Mouse (Mus musculus): ENCODE data around the gene Fbxl7. TPM values are rescaled to one million over a fixed set of nuclear protein-coding genes. Genes with fewer than 3 reads are reported as not detected.

Gene Fbxl7
- polyA plus RNA-seq, 1 experiment from 2014 or later: 4.0 TPM

GRCm38 (mm10) chr15:26682279-26682678 is 213.1 kb downstream of the Fbxl7 start:
- no peaks in the 10 kb centered on the region for H3K36me3 ChIP-seq
- 70% methylated on average over 9 of the region's 9 CpGs for WGBS (ENCODE audit: insufficient replicate concordance)
- no peaks in the 10 kb centered on the region for H3K4me1 ChIP-seq
- no peak for ATAC-seq
- H3K27me3 ChIP-seq (replicated peaks): no peaks in the 10 kb centered on the region
- no peaks in the 10 kb centered on the region for H3K9me3 ChIP-seq (replicated peaks)
- H3K4me2 ChIP-seq: no peak overlapping the region
- no peak overlapping the region for H3K9ac ChIP-seq
- H3K27ac ChIP-seq: no peak overlapping the region
- H3K4me3 ChIP-seq: no peak overlapping the region

DNA sequence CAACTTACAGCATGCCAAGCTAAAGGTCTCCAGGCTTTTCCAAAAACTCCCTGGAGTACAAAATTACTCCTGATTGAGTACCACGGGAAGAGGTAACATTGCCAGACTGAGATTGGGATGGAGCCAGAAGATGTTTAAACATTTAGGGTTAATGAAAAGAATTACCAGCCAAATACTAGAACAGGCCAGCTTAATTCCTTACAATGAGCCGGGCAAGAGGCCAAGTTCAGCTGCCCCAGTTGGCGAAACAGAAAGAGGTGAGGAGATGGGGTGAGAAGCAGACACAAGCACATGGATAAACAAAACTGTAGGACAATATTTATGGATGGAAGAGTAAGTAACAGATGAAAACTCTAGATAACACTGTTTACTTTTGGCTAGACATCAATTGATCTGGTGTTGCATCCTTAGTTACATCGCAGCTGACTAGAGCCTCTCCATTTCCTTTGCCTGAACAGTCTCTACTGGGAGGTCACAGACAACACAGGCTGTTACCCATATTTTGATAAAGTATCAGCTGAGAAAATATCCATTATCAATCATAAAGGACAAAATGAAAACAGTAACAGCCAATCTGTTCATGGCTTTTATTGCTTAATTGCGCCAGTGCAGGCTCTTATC is 222.0 kb downstream of the Fbxl7 start:
- Histone ChIP-seq H3K4me1 (no peaks in the 10 kb centered on the region), H3K9me3 (replicated peaks) (no peaks in the 10 kb centered on the region), H3K27me3 (replicated peaks) (no peaks in the 10 kb centered on the region), H3K4me2 (no peak overlapping the region), H3K27ac (no peak overlapping the region), H3K4me3 (no peak overlapping the region), H3K9ac (no peak overlapping the region), H3K36me3 (no peaks in the 10 kb centered on the region)
- ATAC-seq: no peak
- WGBS (ENCODE audit: insufficient replicate concordance): 58% methylated on average over 5 of the region's 5 CpGs

GRCm38 (mm10) chr15:26654988-26655387 is 240.4 kb downstream of the Fbxl7 start:
- Histone ChIP-seq H3K27ac (no peak overlapping the region), H3K9me3 (replicated peaks) (no peaks in the 10 kb centered on the region), H3K36me3 (no peaks in the 10 kb centered on the region), H3K4me2 (no peak overlapping the region), H3K9ac (no peak overlapping the region), H3K4me3 (no peak overlapping the region), H3K27me3 (replicated peaks) (no peaks in the 10 kb centered on the region), H3K4me1 (no peaks in the 10 kb centered on the region)
- WGBS (ENCODE audit: insufficient replicate concordance): 66% methylated on average over 8 of the region's 8 CpGs
- no peak for ATAC-seq

DNA sequence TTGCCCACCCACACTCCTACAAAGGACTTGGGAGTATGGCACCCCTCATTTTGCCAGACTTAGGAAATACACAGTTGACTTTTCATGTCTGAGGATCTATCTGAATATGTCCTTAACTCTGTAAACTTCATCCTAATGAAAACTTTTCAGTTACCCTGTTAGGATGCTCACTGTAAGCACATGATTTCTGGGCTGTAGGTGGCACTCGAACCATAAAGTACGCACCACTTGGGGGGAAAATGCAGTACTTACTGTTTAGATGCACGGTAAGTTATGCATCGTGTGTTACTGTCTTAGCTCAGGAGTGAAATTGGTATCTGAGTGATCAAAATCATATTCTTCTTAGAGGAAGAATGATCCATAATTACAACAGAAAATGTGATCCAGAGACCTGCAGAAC is 252.8 kb downstream of the Fbxl7 start:
- no peak overlapping the region for H3K27ac ChIP-seq
- no peak overlapping the region for H3K4me2 ChIP-seq
- no peaks in the 10 kb centered on the region for H3K9me3 ChIP-seq (replicated peaks)
- H3K4me1 ChIP-seq: no peaks in the 10 kb centered on the region
- no peak for ATAC-seq
- H3K4me3 ChIP-seq: no peak overlapping the region
- WGBS (ENCODE audit: insufficient replicate concordance): 67% methylated on average over 4 of the region's 4 CpGs
- H3K9ac ChIP-seq: no peak overlapping the region
- H3K36me3 ChIP-seq: no peaks in the 10 kb centered on the region
- H3K27me3 ChIP-seq (replicated peaks): no peaks in the 10 kb centered on the region

DNA sequence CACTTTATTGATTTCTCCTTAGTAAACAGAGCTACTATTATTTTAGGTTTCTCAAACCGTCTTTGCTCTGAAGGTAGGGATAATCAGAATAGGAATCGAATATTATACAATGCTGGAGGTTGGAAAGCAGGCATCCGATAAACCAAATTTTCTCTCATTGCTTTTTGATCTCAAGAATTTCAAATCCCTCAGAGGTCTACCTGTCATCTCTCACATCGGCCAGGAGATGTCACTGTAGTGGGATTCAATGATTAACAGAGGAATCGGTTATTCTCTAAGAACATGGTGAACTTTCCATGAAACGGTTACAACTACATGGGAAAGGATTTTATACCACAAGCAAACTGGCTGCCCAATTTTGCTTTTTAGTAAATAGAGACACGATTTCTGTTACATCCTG is 255.7 kb downstream of the Fbxl7 start:
- Histone ChIP-seq H3K4me3 (no peak overlapping the region), H3K27ac (no peak overlapping the region), H3K9ac (no peak overlapping the region), H3K27me3 (replicated peaks) (no peaks in the 10 kb centered on the region), H3K36me3 (no peaks in the 10 kb centered on the region), H3K4me2 (no peak overlapping the region), H3K4me1 (no peaks in the 10 kb centered on the region), H3K9me3 (replicated peaks) (no peaks in the 10 kb centered on the region)
- WGBS (ENCODE audit: insufficient replicate concordance): 53% methylated on average over 7 of the region's 7 CpGs
- ATAC-seq: no peak

DNA sequence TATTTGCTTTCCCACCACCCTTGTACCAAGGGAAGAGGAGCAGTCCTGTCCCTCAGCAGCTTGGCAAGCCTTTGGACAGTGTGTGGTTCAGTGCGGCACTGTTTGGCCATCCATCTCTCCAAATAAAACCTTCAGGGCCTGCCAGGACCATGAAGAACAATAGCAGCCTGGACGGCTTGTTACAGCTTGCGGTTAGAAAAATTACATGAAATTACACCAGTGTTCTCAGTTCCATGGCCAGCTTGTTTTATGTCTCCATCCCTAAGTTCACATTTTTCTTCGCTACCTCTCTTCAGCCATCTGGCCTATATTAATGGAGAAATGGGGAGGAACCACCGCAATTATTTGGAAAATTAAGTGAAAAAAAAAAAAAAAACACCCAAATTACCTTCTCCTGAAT is 259.8 kb downstream of the Fbxl7 start:
- ATAC-seq: no peak
- Histone ChIP-seq H3K27ac (no peak overlapping the region), H3K9ac (no peak overlapping the region), H3K4me1 (no peaks in the 10 kb centered on the region), H3K4me2 (no peak overlapping the region), H3K9me3 (replicated peaks) (no peaks in the 10 kb centered on the region), H3K27me3 (replicated peaks) (no peaks in the 10 kb centered on the region), H3K4me3 (no peak overlapping the region), H3K36me3 (no peaks in the 10 kb centered on the region)
- WGBS (ENCODE audit: insufficient replicate concordance): 78% methylated on average over 5 of the region's 5 CpGs

GRCm38 (mm10) chr15:26628181-26628580 is 267.2 kb downstream of the Fbxl7 start:
- H3K36me3 ChIP-seq: no peaks in the 10 kb centered on the region
- ATAC-seq: no peak
- H3K9ac ChIP-seq: no peak overlapping the region
- no peak overlapping the region for H3K4me3 ChIP-seq
- H3K27me3 ChIP-seq (replicated peaks): no peaks in the 10 kb centered on the region
- H3K4me1 ChIP-seq: no peaks in the 10 kb centered on the region
- H3K4me2 ChIP-seq: no peak overlapping the region
- no peak overlapping the region for H3K27ac ChIP-seq
- no peaks in the 10 kb centered on the region for H3K9me3 ChIP-seq (replicated peaks)
- WGBS (ENCODE audit: insufficient replicate concordance): 75% methylated on average over 2 of the region's 2 CpGs

- Histone ChIP-seq H3K27ac (no peak overlapping the region), H3K36me3 (no peaks in the 10 kb centered on the region), H3K9me3 (replicated peaks) (no peaks in the 10 kb centered on the region), H3K4me2 (no peak overlapping the region), H3K4me1 (no peaks in the 10 kb centered on the region), H3K4me3 (no peak overlapping the region), H3K27me3 (replicated peaks) (no peaks in the 10 kb centered on the region), H3K9ac (no peak overlapping the region)
- 87% methylated on average over 17 of the region's 17 CpGs for WGBS (ENCODE audit: insufficient replicate concordance)
- ATAC-seq: no peak
Measured at GRCm38 (mm10) chr15:26623242-26623641, 272.1 kb downstream of the Fbxl7 start.

- Histone ChIP-seq H3K36me3 (no peaks in the 10 kb centered on the region), H3K4me2 (no peak overlapping the region), H3K9me3 (replicated peaks) (no peaks in the 10 kb centered on the region), H3K4me1 (no peaks in the 10 kb centered on the region), H3K4me3 (no peak overlapping the region), H3K27me3 (replicated peaks) (no peaks in the 10 kb centered on the region), H3K9ac (no peak overlapping the region), H3K27ac (no peak overlapping the region)
- ATAC-seq: no peak
- WGBS (ENCODE audit: insufficient replicate concordance): 59% methylated on average over 5 of the region's 5 CpGs
Measured at GRCm38 (mm10) chr15:26620279-26620678, 275.1 kb downstream of the Fbxl7 start.

DNA sequence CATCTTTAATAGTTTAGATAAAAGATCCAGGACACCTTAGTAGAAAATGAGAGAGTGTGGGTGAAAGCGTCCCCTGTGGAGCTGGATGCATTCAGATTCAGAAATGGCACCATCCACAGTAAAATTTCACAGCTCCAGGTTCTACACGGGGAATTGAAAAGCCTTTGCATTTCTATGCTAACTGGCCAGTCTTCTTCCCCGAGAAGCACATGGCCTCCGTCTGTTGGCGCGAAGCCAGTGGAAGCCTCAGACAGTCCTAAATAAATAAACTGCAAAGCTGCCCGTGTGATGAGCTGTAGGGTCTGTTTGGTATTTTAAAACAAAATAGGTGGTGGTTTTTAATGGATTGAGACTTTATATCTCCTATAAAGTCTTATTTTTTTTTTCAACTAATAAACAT is 276.2 kb downstream of the Fbxl7 start:
- Histone ChIP-seq H3K27me3 (replicated peaks) (no peaks in the 10 kb centered on the region), H3K9ac (no peak overlapping the region), H3K27ac (no peak overlapping the region), H3K4me3 (no peak overlapping the region), H3K9me3 (replicated peaks) (no peaks in the 10 kb centered on the region), H3K36me3 (no peaks in the 10 kb centered on the region), H3K4me1 (no peaks in the 10 kb centered on the region), H3K4me2 (no peak overlapping the region)
- ATAC-seq: no peak
- WGBS (ENCODE audit: insufficient replicate concordance): 68% methylated on average over 7 of the region's 7 CpGs

DNA sequence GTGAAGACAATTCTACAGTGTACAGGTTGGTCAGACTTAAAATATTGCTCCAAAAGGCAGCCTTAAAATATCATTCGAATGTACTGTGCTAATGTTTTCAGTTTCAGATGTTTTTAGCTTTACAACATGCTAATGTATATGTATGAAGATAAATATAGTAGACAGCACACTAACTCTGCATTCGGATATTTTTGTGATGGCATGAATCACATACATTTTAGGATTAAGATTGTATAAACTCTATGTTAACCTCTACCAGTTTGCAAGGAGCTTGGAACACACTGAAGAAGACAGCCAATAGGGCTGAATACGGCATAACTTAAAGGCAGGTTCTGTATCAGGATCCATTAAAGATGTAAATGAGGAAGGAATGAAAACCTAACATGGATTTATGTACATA is 299.1 kb downstream of the Fbxl7 start:
- Histone ChIP-seq H3K4me2 (no peak overlapping the region), H3K27ac (no peak overlapping the region), H3K36me3 (no peaks in the 10 kb centered on the region), H3K4me3 (no peak overlapping the region), H3K27me3 (replicated peaks) (no peaks in the 10 kb centered on the region), H3K9ac (no peak overlapping the region), H3K9me3 (replicated peaks) (no peaks in the 10 kb centered on the region), H3K4me1 (no peaks in the 10 kb centered on the region)
- ATAC-seq: no peak
- WGBS (ENCODE audit: insufficient replicate concordance): 69% methylated on average over 3 of the region's 3 CpGs

DNA sequence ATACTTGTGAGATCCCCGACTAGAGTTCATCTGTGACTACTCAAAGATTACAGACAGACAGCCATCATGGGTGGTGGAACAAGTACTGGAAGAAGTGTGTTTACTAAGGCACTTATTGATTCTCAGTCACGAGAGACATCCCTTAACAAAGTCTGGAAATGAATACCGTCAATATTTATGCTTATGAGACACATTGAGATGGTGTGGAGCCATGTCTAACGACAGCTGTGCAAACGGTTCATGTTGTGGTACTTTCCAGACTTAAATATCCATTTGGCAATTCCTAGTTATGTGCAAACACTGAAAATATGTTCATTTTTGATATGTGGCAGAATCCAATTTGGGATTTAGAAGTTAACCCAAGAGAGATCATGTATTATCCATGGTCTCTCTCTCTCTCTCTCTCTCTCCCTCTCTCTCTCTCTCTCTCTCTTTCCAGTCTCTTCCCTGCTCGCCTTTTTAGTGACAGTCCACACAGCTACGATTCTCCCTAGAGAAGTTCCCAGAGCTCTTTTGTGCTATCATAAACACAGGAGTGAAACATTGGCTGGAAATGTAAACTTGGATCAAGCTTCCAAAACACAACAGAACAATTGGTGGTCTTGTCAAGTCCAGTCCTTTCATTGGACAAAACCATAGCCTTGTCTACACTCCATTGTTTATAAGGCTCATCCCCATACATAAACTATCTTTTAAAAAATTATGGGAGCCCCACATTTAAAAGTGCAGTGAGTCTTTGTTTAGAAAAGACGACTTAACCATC is 315.3 kb downstream of the Fbxl7 start:
- Histone ChIP-seq H3K4me1 (no peaks in the 10 kb centered on the region), H3K27me3 (replicated peaks) (no peaks in the 10 kb centered on the region), H3K9me3 (replicated peaks) (no peaks in the 10 kb centered on the region), H3K27ac (no peak overlapping the region), H3K4me3 (no peak overlapping the region), H3K36me3 (no peaks in the 10 kb centered on the region), H3K9ac (no peak overlapping the region), H3K4me2 (no peak overlapping the region)
- ATAC-seq: no peak
- WGBS (ENCODE audit: insufficient replicate concordance): 66% methylated on average over 8 of the region's 8 CpGs

DNA sequence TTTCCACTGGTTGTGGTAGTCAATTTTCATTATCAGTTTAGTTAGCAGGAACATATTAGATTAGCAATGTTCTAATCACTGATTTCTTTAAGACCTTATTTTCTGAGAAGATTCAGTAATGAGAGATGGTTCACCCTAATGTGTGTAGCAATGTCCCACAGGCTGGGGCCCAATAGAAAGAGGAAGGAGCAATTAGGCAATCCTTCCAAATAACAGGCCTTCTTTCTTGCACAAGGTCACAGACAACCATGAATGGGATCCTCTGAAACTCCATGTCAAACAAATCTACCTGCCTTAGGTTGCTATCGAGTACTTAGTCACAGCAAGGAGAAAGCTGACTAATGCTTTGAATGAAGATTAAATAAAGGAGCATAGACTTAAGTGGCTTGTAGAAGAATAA is 316.9 kb downstream of the Fbxl7 start:
- WGBS (ENCODE audit: insufficient replicate concordance): 55% methylated on average over 1 of the region's 1 CpGs
- no peaks in the 10 kb centered on the region for H3K4me1 ChIP-seq
- ATAC-seq: no peak

More for the DNA sequence above, 316.9 kb downstream of the Fbxl7 start:
- Histone ChIP-seq H3K4me3 (no peak overlapping the region), H3K9ac (no peak overlapping the region), H3K27ac (no peak overlapping the region), H3K27me3 (replicated peaks) (no peaks in the 10 kb centered on the region), H3K4me2 (no peak overlapping the region), H3K36me3 (no peaks in the 10 kb centered on the region), H3K9me3 (replicated peaks) (no peaks in the 10 kb centered on the region)
